Mouse (Mus musculus) heart, adult 10 weeks (tissue): ENCODE measurements around the gene Lrrn4cl. TPM values are rescaled to one million over a fixed set of nuclear protein-coding genes. Genes with fewer than 3 reads are reported as not detected.

Experiments used
- polyA plus RNA-seq: library from polyadenylated mRNA; stranded (reverse); fragments of 350-450 nt; fragmentation: Illumina TruSeq; extraction: RNeasy Lipid Tissue Mini Kit (QIAGEN cat#74804); gene quantifications from one replicate; pipeline ENCODE4 v1.2.3, GENCODE M21; 2014; ENCODE audit warnings: low read depth, low replicate concordance

The Lrrn4cl gene
- polyA plus RNA-seq, 1 experiment from 2014 or later: 3.0 TPM

Other genes starting within 250 kb of the Lrrn4cl start
- gene Slc22a6, start 232.7 kb upstream of the Lrrn4cl start, polyA plus RNA-seq: not detected
- not detected for gene Chrm1, start 187.0 kb upstream of the Lrrn4cl start, polyA plus RNA-seq
- 53.3 TPM for gene Slc3a2, start 127.4 kb upstream of the Lrrn4cl start, polyA plus RNA-seq
- 21.9 TPM for gene Wdr74, start 114.9 kb upstream of the Lrrn4cl start, polyA plus RNA-seq
- not detected for gene 1700092M07Rik, start 110.0 kb upstream of the Lrrn4cl start, polyA plus RNA-seq
- 51.6 TPM for gene Stx5a, start 109.4 kb upstream of the Lrrn4cl start, polyA plus RNA-seq
- 80.9 TPM for gene Nxf1, start 93.7 kb upstream of the Lrrn4cl start, polyA plus RNA-seq
- gene Tmem223, start 79.8 kb upstream of the Lrrn4cl start, polyA plus RNA-seq: 132 TPM
- gene Tmem179b, start 76.3 kb upstream of the Lrrn4cl start, polyA plus RNA-seq: 18.0 TPM
- gene Taf6l, start 64.4 kb upstream of the Lrrn4cl start, polyA plus RNA-seq: 4.8 TPM
- 84.7 TPM for gene Polr2g, start 52.2 kb upstream of the Lrrn4cl start, polyA plus RNA-seq
- 1.9 TPM for gene Zbtb3, start 48.2 kb upstream of the Lrrn4cl start, polyA plus RNA-seq
- 19.7 TPM for gene Ttc9c, start 31.4 kb upstream of the Lrrn4cl start, polyA plus RNA-seq
- 53.1 TPM for gene Hnrnpul2, start 30.8 kb upstream of the Lrrn4cl start, polyA plus RNA-seq
- gene AC129217.1, start 21.0 kb upstream of the Lrrn4cl start, polyA plus RNA-seq: not detected
- 28.4 TPM for gene Bscl2, start 13.3 kb upstream of the Lrrn4cl start, polyA plus RNA-seq
- not detected for gene Gng3, start 11.6 kb upstream of the Lrrn4cl start, polyA plus RNA-seq
- gene Ubxn1, start 20.7 kb downstream of the Lrrn4cl start, polyA plus RNA-seq: 129 TPM
- gene Uqcc3, start 30.2 kb downstream of the Lrrn4cl start, polyA plus RNA-seq: 58.9 TPM
- 0.76 TPM for gene Lbhd1, start 33.0 kb downstream of the Lrrn4cl start, polyA plus RNA-seq
- not detected for gene Gm49403, start 33.2 kb downstream of the Lrrn4cl start, polyA plus RNA-seq
- gene 1810009A15Rik, start 38.1 kb downstream of the Lrrn4cl start, polyA plus RNA-seq: 33.7 TPM
- gene Gm49416, start 38.2 kb downstream of the Lrrn4cl start, polyA plus RNA-seq: not detected
- gene Ints5, start 42.2 kb downstream of the Lrrn4cl start, polyA plus RNA-seq: 8.8 TPM
- 55.4 TPM for gene Ganab, start 47.3 kb downstream of the Lrrn4cl start, polyA plus RNA-seq
- 39.6 TPM for gene B3gat3, start 69.6 kb downstream of the Lrrn4cl start, polyA plus RNA-seq
- gene Rom1, start 78.6 kb downstream of the Lrrn4cl start, polyA plus RNA-seq: 19.5 TPM
- gene Eml3, start 78.8 kb downstream of the Lrrn4cl start, polyA plus RNA-seq: 11.8 TPM
- 34.6 TPM for gene Mta2, start 91.1 kb downstream of the Lrrn4cl start, polyA plus RNA-seq
- gene Tut1, start 103.1 kb downstream of the Lrrn4cl start, polyA plus RNA-seq: 9.8 TPM
- gene Eef1g, start 116.3 kb downstream of the Lrrn4cl start, polyA plus RNA-seq: 285 TPM
- gene Ahnak, start 138.5 kb downstream of the Lrrn4cl start, polyA plus RNA-seq: 84.3 TPM
- not detected for gene Scgb1a1, start 237.2 kb downstream of the Lrrn4cl start, polyA plus RNA-seq